Mouse (Mus musculus) cerebellum, postnatal 14 days (tissue): ENCODE measurements around the gene Ulk4.
"Not testable (repeated sequence)": the region's sequence is repeated elsewhere in the genome, so short reads cannot be mapped to it uniquely, and the experiment has no call there.

Source experiments
- DNase-seq, 2 experiments: peaks; one replicate each; pipeline ENCODE4 v3.0.0; 2021; ENCODE audit warnings: mixed read lengths in 2 of 2

Gene Ulk4

GRCm38 (mm10) chr9:120930021-120930420 is 347.0 kb downstream of the Ulk4 start:
- no peak for DNase-seq

DNA sequence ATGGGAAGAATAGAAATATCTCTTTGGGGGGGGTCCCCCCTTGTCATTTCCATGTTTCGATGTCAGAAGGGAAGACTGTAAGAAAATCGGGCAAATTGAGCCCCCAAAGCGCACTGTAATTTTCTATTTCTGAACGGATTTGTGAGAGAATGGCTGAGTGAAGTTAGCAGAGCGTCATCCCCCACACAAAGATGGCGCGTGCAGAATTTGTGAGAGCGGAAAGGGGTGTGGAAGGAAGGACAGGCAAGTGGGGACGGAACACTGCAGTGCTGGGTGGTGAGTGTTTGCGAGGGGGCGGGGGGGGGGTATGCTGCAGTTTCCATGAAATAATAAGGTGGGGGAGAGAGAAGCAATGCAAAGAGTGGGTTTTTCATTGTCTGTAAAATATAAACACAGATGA is 347.9 kb downstream of the Ulk4 start, which contains the start of gene Ctnnb1:
Gene Ctnnb1, plus strand, starts transcription at position 136 of the 400 bp plus-strand sequence.
- DNase-seq = no peak

DNA sequence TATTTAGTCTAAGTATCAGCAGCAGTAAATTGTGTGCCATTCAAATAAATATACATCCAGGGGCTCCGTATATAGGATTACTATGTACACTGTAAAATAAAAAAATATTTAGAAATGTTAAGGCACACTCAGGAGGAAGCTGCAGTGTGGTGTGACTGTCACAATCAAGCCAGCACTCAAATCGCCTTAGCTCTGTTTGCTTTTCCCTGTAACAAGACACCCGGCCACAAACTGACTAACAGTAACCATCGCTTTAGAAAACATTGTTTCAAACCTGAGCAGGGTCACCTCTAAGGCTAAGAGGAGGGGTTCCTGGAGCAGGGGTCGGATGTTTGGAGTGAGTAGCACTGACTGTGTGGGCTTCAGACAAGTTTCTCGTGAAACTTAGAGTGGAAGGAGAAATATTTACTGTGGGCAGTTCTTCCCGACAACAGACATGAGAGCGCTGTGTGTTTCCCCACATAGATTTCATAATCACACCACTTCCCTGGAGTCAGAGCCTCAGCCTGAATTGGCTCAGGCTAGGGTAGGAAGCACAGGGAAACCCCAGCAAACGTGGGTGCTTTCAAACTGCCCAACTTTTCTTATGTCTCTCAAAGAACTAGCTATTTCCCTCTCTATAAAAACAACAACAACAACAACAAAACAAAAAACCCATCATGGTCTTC is 349.9 kb downstream of the Ulk4 start:
- DNase-seq = no peak

DNA sequence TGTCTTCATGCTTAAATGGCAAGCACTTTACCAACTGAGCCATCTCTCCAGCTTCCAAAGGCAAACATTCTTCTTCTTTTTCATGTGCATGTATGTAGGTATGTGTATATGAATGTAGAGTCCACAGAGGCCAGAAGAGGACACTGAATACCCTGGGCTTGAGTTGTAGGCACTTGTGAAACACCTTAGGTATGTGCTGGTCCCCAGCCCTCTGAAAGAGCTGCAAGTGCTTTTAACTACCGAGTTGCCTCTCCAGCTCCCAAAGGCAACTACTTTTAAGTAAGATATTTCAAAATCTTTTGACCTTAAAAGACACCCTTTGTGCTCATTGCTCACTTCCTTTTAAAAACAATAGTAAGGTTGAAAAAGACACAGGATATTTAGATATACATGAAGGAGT is 350.9 kb downstream of the Ulk4 start:
- DNase-seq = no peak

DNA sequence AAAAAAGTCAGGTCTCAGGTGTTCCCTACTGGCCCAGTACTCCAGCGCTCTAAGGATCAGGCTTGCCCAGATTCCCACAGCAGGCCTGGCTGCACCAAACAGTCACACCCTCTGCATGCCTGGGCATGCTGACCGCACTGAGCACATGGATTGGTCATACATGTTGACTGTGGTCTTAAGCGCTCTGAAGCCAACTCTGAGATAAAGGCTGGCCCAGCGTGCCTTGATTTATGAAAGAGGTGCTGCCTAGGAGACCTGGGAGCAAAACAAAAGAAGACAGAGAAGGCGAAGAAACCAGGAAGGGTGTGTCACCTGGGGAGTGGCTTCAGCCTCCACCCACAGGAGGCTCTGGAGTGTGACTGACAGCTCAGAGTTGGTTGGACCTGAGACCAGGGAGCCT is 357.9 kb downstream of the Ulk4 start:
- DNase-seq = no peak

- DNase-seq = peak in 1 of 2 experiments; percentile 24
Observed at GRCm38 (mm10) chr9:120918642-120919041, 358.4 kb downstream of the Ulk4 start.

GRCm38 (mm10) chr9:120918211-120918610 is 358.8 kb downstream of the Ulk4 start:
- DNase-seq = no peak

GRCm38 (mm10) chr9:120917619-120918018 is 359.4 kb downstream of the Ulk4 start:
- not testable (repeated sequence) for DNase-seq

GRCm38 (mm10) chr9:120914877-120915459 is 362.0 kb downstream of the Ulk4 start:
- no peak for DNase-seq

GRCm38 (mm10) chr9:120914429-120914828 is 362.6 kb downstream of the Ulk4 start:
- DNase-seq = no peak

DNA sequence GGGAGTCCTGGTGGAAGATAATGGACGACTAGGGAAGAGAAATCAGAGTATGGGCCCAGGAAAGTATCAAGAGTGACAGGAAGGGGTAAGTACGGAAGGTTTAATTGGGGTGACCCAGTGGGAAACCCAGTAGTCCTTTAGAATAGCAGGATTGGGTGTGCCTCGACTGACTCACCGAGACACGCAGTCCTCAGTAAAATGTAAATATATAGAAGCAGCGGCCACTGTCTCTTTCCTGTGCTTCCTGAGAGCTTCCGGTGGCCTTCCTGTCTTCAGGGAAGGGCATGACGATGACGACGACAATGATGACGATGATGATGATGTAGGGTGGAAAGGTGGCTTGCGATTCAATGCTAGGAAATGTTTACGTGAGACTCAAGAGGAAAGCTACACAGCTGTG is 363.8 kb downstream of the Ulk4 start:
- no peak for DNase-seq

- no peak for DNase-seq
Observed at GRCm38 (mm10) chr9:120908461-120908860, 368.5 kb downstream of the Ulk4 start.
